Mouse (Mus musculus) MEL (cell line): ENCODE results near the gene Lcmt1. TPM values are rescaled to one million over a fixed set of nuclear protein-coding genes. Genes with fewer than 3 reads are reported as not detected.

ENCODE experiments used
- DNase-seq: peaks from one replicate; pipeline ENCODE4 v3.0.0; 2011; ENCODE audit warnings: low read depth, low spot score
- H3K27ac ChIP-seq: 2 replicates; pipeline ENCODE4 v1.5.1; 2012; ENCODE audit warnings: low read depth, mild to moderate bottlenecking, control low read depth, low read length, moderate library complexity; ENCODE audit not compliant: control insufficient read depth
- H3K27me3 ChIP-seq, 2 experiments: fragments of 150-350 bp in 1 of 2; sonication (generic) in 1 of 2; 2 replicates each; pipeline ENCODE4 v1.6.1; 2012; ENCODE audit warnings: low read length in 2 of 2, mild to moderate bottlenecking in 2 of 2, improper control_type of control experiment in 1 of 2, moderate library complexity in 1 of 2; ENCODE audit not compliant: insufficient read depth in 2 of 2, control insufficient read depth in 1 of 2
- H3K36me3 ChIP-seq, 2 experiments: 2 replicates each; pipeline ENCODE4 v1.6.1; 2012 to 2014; ENCODE audit warnings: low read length in 2 of 2, improper control_type of control experiment in 1 of 2, inconsistent platforms in 1 of 2, mild to moderate bottlenecking in 1 of 2; ENCODE audit not compliant: insufficient read depth in 2 of 2, control insufficient read depth in 1 of 2
- H3K4me1 ChIP-seq, 2 experiments: fragments of 150-350 bp in 1 of 2; sonication (generic) in 1 of 2; 2 replicates each; pipeline ENCODE4 v1.6.1; 2012; ENCODE audit warnings: low read length in 2 of 2, improper control_type of control experiment in 1 of 2, mild to moderate bottlenecking in 1 of 2; ENCODE audit not compliant: insufficient read depth in 2 of 2, control insufficient read depth in 1 of 2
- H3K4me3 ChIP-seq, 2 experiments: fragments of 150-350 bp in 1 of 2; sonication (generic) in 1 of 2; 2 replicates each; pipeline ENCODE4 v1.5.1; 2012; ENCODE audit warnings: low read depth in 2 of 2, low read length in 2 of 2, mild to moderate bottlenecking in 2 of 2, moderate library complexity in 2 of 2, control low read depth in 1 of 2, improper control_type of control experiment in 1 of 2; ENCODE audit not compliant: control insufficient read depth in 1 of 2, insufficient read depth in 1 of 2
- H3K79me2 ChIP-seq: 2 replicates; pipeline ENCODE4 v1.6.1; 2012; ENCODE audit warnings: mild to moderate bottlenecking, low read length, moderate library complexity; ENCODE audit not compliant: control insufficient read depth, poor library complexity, insufficient read depth
- H3K9ac ChIP-seq: 2 replicates; pipeline ENCODE4 v1.6.1; 2012; ENCODE audit warnings: low read depth, mild to moderate bottlenecking, control low read depth, low read length, moderate library complexity; ENCODE audit not compliant: control insufficient read depth, poor library complexity, severe bottlenecking
- H3K9me3 ChIP-seq: fragments of 150-350 bp; sonication (generic); replicated peaks from 2 replicates; pipeline ENCODE4 v1.6.1; 2012; ENCODE audit warnings: mild to moderate bottlenecking, low read length, improper control_type of control experiment, moderate library complexity; ENCODE audit not compliant: insufficient read depth
- BHLHE40 ChIP-seq: IDR thresholded peaks from 2 replicates; pipeline ENCODE4 v1.6.1; 2012; ENCODE audit warnings: low read depth, mild to moderate bottlenecking, inconsistent platforms, low read length, improper control_type of control experiment, borderline replicate concordance
- CHD1 ChIP-seq: IDR thresholded peaks from 2 replicates; pipeline ENCODE4 v1.6.1; 2012; ENCODE audit warnings: low read depth, mild to moderate bottlenecking, inconsistent platforms, low read length, improper control_type of control experiment
- CTCF ChIP-seq, 3 experiments: IDR thresholded peaks in 2 of 3; conservative IDR thresholded peaks in 1 of 3; 2 replicates each; pipeline ENCODE4 v1.5.1; 2011 to 2012; ENCODE audit warnings: low read length in 3 of 3, low read depth in 2 of 3, mild to moderate bottlenecking in 2 of 3, improper control_type of control experiment in 1 of 3, inconsistent platforms in 1 of 3, mixed read lengths in 1 of 3, moderate library complexity in 1 of 3; ENCODE audit not compliant: control insufficient read depth in 1 of 3, insufficient read depth in 1 of 3, poor library complexity in 1 of 3, severe bottlenecking in 1 of 3
- E2F4 ChIP-seq: IDR thresholded peaks from 2 replicates; pipeline ENCODE4 v1.6.1; 2011; ENCODE audit warnings: low read depth, low read length, improper control_type of control experiment, borderline replicate concordance
- ELF1 ChIP-seq: IDR thresholded peaks from 2 replicates; pipeline ENCODE4 v1.6.1; 2014; ENCODE audit warnings: low read depth, mild to moderate bottlenecking, inconsistent platforms, low read length, improper control_type of control experiment, moderate library complexity
- ETS1 ChIP-seq: IDR thresholded peaks from 2 replicates; pipeline ENCODE4 v1.6.1; 2012; ENCODE audit warnings: low read depth, mild to moderate bottlenecking, inconsistent platforms, low read length, improper control_type of control experiment, moderate library complexity
- GATA1 ChIP-seq: IDR thresholded peaks from 2 replicates; pipeline ENCODE4 v1.6.1; 2011; ENCODE audit warnings: low read depth, low read length, improper control_type of control experiment
- HCFC1 ChIP-seq: IDR thresholded peaks from 2 replicates; pipeline ENCODE4 v1.6.1; 2012; ENCODE audit warnings: low read depth, mild to moderate bottlenecking, inconsistent platforms, low read length, improper control_type of control experiment, moderate library complexity
- KAT2A ChIP-seq: conservative IDR thresholded peaks from 2 replicates; pipeline ENCODE4 v1.6.1; 2012; ENCODE audit warnings: low read depth, low read length, improper control_type of control experiment, inconsistent platforms
- MAX ChIP-seq: IDR thresholded peaks from 2 replicates; pipeline ENCODE4 v1.6.1; 2011; ENCODE audit warnings: low read length, improper control_type of control experiment
- MAZ ChIP-seq: IDR thresholded peaks from 2 replicates; pipeline ENCODE4 v1.6.1; 2012; ENCODE audit warnings: low read depth, mild to moderate bottlenecking, inconsistent platforms, low read length, improper control_type of control experiment
- MEF2A ChIP-seq: IDR thresholded peaks from 2 replicates; pipeline ENCODE4 v1.6.1; 2014; ENCODE audit warnings: low read depth, mild to moderate bottlenecking, inconsistent platforms, low read length, improper control_type of control experiment; ENCODE audit not compliant: poor library complexity, insufficient replicate concordance, severe bottlenecking; ENCODE audit errors: extremely low read depth
- MYC ChIP-seq: IDR thresholded peaks from 2 replicates; pipeline ENCODE4 v1.6.1; 2011; ENCODE audit warnings: low read depth, mild to moderate bottlenecking, low read length, improper control_type of control experiment, moderate library complexity
- NELFE ChIP-seq: IDR thresholded peaks from 2 replicates; pipeline ENCODE4 v1.6.1; 2011; ENCODE audit warnings: low read depth, low read length, improper control_type of control experiment
- POLR2A ChIP-seq, 2 experiments: IDR thresholded peaks; 2 replicates each; pipeline ENCODE4 v1.6.1; 2011 to 2012; ENCODE audit warnings: low read length in 2 of 2, mild to moderate bottlenecking in 2 of 2, control low read depth in 1 of 2, improper control_type of control experiment in 1 of 2, low read depth in 1 of 2, moderate library complexity in 1 of 2; ENCODE audit not compliant: control insufficient read depth in 1 of 2, insufficient read depth in 1 of 2, poor library complexity in 1 of 2
- POLR2AphosphoS2 ChIP-seq: IDR thresholded peaks from 2 replicates; pipeline ENCODE4 v1.6.1; 2011; ENCODE audit warnings: low read length, improper control_type of control experiment
- RAD21 ChIP-seq: IDR thresholded peaks from 2 replicates; pipeline ENCODE4 v1.6.1; 2011; ENCODE audit warnings: mild to moderate bottlenecking, low read depth, low read length, improper control_type of control experiment
- SIN3A ChIP-seq: IDR thresholded peaks from 2 replicates; pipeline ENCODE4 v1.6.1; 2012; ENCODE audit warnings: low read length, improper control_type of control experiment, inconsistent platforms
- TAL1 ChIP-seq: IDR thresholded peaks from 2 replicates; pipeline ENCODE4 v1.6.1; 2012; ENCODE audit warnings: mild to moderate bottlenecking, inconsistent platforms, low read length, moderate library complexity, mixed read lengths
- TBP ChIP-seq: IDR thresholded peaks from 2 replicates; pipeline ENCODE4 v1.8.0; 2011; ENCODE audit warnings: low read depth, low read length, improper control_type of control experiment
- TCF12 ChIP-seq: IDR thresholded peaks from 2 replicates; pipeline ENCODE4 v1.6.1; 2014; ENCODE audit warnings: low read depth, mild to moderate bottlenecking, inconsistent platforms, low read length, improper control_type of control experiment, moderate library complexity
- UBTF ChIP-seq: IDR thresholded peaks from 2 replicates; pipeline ENCODE4 v1.6.1; 2012; ENCODE audit warnings: low read depth, mild to moderate bottlenecking, inconsistent platforms, low read length, improper control_type of control experiment, moderate library complexity, borderline replicate concordance; ENCODE audit not compliant: insufficient read depth
- USF1 ChIP-seq: IDR thresholded peaks from 2 replicates; pipeline ENCODE4 v1.6.1; 2014; ENCODE audit warnings: low read depth, mild to moderate bottlenecking, inconsistent platforms, low read length, improper control_type of control experiment, moderate library complexity
- USF2 ChIP-seq, 2 experiments: IDR thresholded peaks; 2 replicates each; pipeline ENCODE4 v1.6.1; 2011 to 2012; ENCODE audit warnings: improper control_type of control experiment in 2 of 2, low read length in 2 of 2, borderline replicate concordance in 1 of 2, inconsistent platforms in 1 of 2, low read depth in 1 of 2, mild to moderate bottlenecking in 1 of 2; ENCODE audit not compliant: insufficient read depth in 1 of 2
- ZC3H11A ChIP-seq: IDR thresholded peaks from 2 replicates; pipeline ENCODE4 v1.6.1; 2012; ENCODE audit warnings: low read depth, mild to moderate bottlenecking, inconsistent platforms, low read length, improper control_type of control experiment
- ZKSCAN1 ChIP-seq: IDR thresholded peaks from 2 replicates; pipeline ENCODE4 v1.6.1; 2012; ENCODE audit warnings: low read depth, mild to moderate bottlenecking, inconsistent platforms, low read length, improper control_type of control experiment, moderate library complexity
- ZNF384 ChIP-seq: IDR thresholded peaks from 2 replicates; pipeline ENCODE4 v1.6.1; 2012; ENCODE audit warnings: low read depth, mild to moderate bottlenecking, inconsistent platforms, low read length, improper control_type of control experiment
- polyA plus RNA-seq, 2 experiments: library from polyadenylated mRNA; stranded (reverse) in 1 of 2; unstranded in 1 of 2; fragments of >175 nt in 1 of 2; fragments of >200 nt in 1 of 2; gene quantifications; 2 replicates each; pipeline versions ENCODE4 v1.2.1 to v1.2.4; 2012; ENCODE audit warnings: low replicate concordance in 2 of 2, low read depth in 1 of 2; ENCODE audit not compliant: insufficient read length in 2 of 2, insufficient read depth in 1 of 2, missing spikeins in 1 of 2
- total RNA-seq: library from RNA; depleted of rRNA; stranded (reverse); fragments of 300-350 nt; gene quantifications from 2 replicates; pipeline ENCODE4 v1.2.3, GENCODE M21; 2012

Gene Lcmt1
- total and polyA plus RNA-seq, 3 experiments, result 44.4 to 51.7 TPM; not detected in 1

DNA sequence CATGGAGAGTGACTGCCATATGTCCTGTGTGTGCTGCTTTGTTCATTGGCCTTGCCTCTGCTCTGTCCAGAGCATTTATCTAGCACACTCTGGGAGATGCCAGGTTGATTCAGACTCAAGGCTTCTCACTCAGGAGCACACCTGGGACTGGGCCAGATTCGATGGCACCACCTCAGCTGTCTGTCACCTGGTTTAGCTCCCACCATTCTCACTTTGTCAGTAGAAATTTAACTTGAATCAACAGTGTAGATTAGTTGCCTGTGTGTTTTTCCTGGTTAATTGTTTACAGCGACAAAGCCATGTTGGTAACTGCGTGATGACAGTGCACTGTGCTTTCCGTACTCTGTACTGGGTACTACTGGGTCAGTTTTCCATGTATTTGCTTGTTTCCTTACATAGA is 50.4 kb downstream of the Lcmt1 start:
- H3K4me1 ChIP-seq, result no peaks in the 10 kb centered on the region
- H3K4me3 ChIP-seq, result no peak overlapping the region
- peaks cover 0 to 2% of the 10 kb centered on the region in 2 experiments; a peak in 1 of 4 replicates for H3K36me3 ChIP-seq
- H3K9ac ChIP-seq, result no peak overlapping the region
- DNase-seq, result no peak
- no peaks in the 10 kb centered on the region for H3K79me2 ChIP-seq
- no peak overlapping the region for H3K27ac ChIP-seq
- no peaks in the 10 kb centered on the region for H3K9me3 ChIP-seq
- TF ChIP-seq GATA1 (no peak), TBP (no peak), POLR2AphosphoS2 (no peak), UBTF (no peak), ELF1 (no peak), HCFC1 (no peak), MEF2A (no peak), POLR2A (IDR thresholded peaks at IDR 0.05; ENCODE audit: control insufficient read depth in 1 of 2, insufficient read depth in 1 of 2, low read depth in 1 of 2, low read length in 2 of 2, poor library complexity in 1 of 2) (no peak), ZNF384 (no peak), CHD1 (no peak), CTCF (IDR thresholded peaks at IDR 0.05 in 2 of 3, conservative IDR thresholded peaks at IDR 0.05 in 1 of 3; ENCODE audit: control insufficient read depth in 1 of 3, insufficient read depth in 1 of 3, low read depth in 2 of 3, low read length in 3 of 3, poor library complexity in 1 of 3, severe bottlenecking in 1 of 3) (no peak), ZC3H11A (no peak), MYC (no peak), BHLHE40 (no peak), MAZ (no peak)
- no peaks in the 10 kb centered on the region for H3K27me3 ChIP-seq

GRCm38 (mm10) chr7:123421958-123422357 is 52.4 kb downstream of the Lcmt1 start:
- no peaks in the 10 kb centered on the region for H3K9me3 ChIP-seq
- H3K36me3 ChIP-seq, result peaks cover 0 to 2% of the 10 kb centered on the region in 2 experiments; a peak in 1 of 4 replicates
- H3K79me2 ChIP-seq, result no peaks in the 10 kb centered on the region
- H3K4me3 ChIP-seq, result no peak overlapping the region
- H3K27me3 ChIP-seq, result no peaks in the 10 kb centered on the region
- H3K27ac ChIP-seq, result no peak overlapping the region
- no peak overlapping the region for H3K9ac ChIP-seq
- TF ChIP-seq MAX (no peak), ZKSCAN1 (no peak), ZNF384 (no peak)
- DNase-seq, result no peak
- no peaks in the 10 kb centered on the region for H3K4me1 ChIP-seq

DNA sequence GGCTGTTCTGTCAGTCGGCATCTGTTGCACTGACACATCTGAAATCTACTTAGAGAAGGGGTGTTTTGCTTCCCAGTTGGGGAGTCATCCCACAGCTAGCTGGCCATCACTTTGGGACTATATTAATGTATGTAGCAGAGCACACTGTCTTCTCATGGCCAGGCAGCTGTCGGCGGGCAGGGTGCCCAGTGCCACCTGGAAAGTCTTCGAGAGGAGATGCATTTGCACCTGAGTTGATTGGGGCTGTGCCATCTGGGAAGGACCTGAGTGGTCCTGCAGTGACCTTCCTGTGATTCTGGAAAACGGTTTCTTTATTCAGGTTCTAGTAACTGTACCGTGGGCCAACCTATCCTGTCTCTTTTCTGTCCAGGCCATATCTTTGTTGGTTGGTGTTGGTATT is 54.7 kb downstream of the Lcmt1 start:
- Histone ChIP-seq H3K9ac (no peak overlapping the region), H3K27me3 (no peaks in the 10 kb centered on the region), H3K36me3 (peaks cover 0 to 2% of the 10 kb centered on the region in 2 experiments; a peak in 1 of 4 replicates), H3K27ac (no peak overlapping the region), H3K79me2 (no peaks in the 10 kb centered on the region), H3K9me3 (no peaks in the 10 kb centered on the region), H3K4me1 (no peaks in the 10 kb centered on the region), H3K4me3 (no peak overlapping the region)
- TF ChIP-seq ZKSCAN1 (no peak), USF1 (no peak), NELFE (no peak), SIN3A (no peak), TAL1 (no peak), MEF2A (no peak), TCF12 (no peak), USF2 (IDR thresholded peaks at IDR 0.05; ENCODE audit: borderline replicate concordance in 1 of 2, insufficient read depth in 1 of 2, low read depth in 1 of 2, low read length in 2 of 2) (no peak), TBP (no peak), MYC (no peak), KAT2A (no peak), ETS1 (no peak), E2F4 (no peak), ZNF384 (no peak), POLR2A (IDR thresholded peaks at IDR 0.05; ENCODE audit: control insufficient read depth in 1 of 2, insufficient read depth in 1 of 2, low read depth in 1 of 2, low read length in 2 of 2, poor library complexity in 1 of 2) (no peak), RAD21 (no peak), CHD1 (no peak)
- no peak for DNase-seq
